12 mouse cellular contexts compared by ENCODE assay signal in the genomic region with DNA sequence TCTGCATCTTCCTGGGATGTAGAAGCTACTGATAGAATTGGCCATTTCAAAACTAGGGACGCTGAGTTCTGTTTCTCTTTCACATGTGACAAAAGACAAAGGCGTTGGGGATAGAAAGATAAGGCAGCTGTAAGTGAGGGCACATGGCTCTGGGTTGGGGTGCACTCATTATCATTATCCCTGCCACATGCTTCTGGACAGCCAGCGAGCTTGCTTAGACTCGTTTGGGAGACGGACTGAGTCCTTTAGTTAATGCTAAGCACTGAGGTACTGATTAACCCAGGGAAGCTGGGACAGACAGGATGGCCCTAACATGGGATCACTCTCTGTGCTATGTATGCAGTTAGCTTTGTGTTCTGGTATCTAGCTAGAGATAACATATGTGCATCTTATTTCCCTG.
DNase-seq lines count a peak whose midpoint lies in the region; ATAC-seq lines count a peak whose summit lies in the region.
"Had no signal": no experiment of that assay in that cellular context is flagged by ENCODE, and none has a peak within 500 bp of the region (broad histone marks: within the 10 kb centered on the region; RNA-seq: fewer than 3 reads in every experiment).

No protein-coding gene starts in this region.

- H3K9me3 ChIP-seq in liver, embryonic 11.5 days (ENCODE audit: control insufficient read depth, low read length): no peaks in the 10 kb centered on the region
- H3K9me3 ChIP-seq in neural tube, embryonic 15.5 days (replicated peaks): no peaks in the 10 kb centered on the region
- H3K9me3 ChIP-seq: G1E; hindbrain, embryonic 12.5 days had no signal

- H3K4me2 ChIP-seq in liver, embryonic 11.5 days: peak overlapping the region; percentile 0; the same call in 1 of the 2 replicates
- no peak overlapping the region for H3K4me2 ChIP-seq in neural tube, embryonic 15.5 days
- H3K4me2 ChIP-seq: hindbrain, embryonic 12.5 days had no signal

- WGBS in liver, embryonic 11.5 days: 26% methylated on average over 5 of the region's 5 CpGs
- 62% methylated on average over 5 of the region's 5 CpGs for WGBS in neural tube, embryonic 15.5 days

- ATAC-seq in liver, embryonic 11.5 days (replicated peaks; ENCODE audit: low FRiP score): peak; percentile 82
- ATAC-seq in neural tube, embryonic 15.5 days (ENCODE audit: low FRiP score): no peak

- no peaks in the 10 kb centered on the region for H3K36me3 ChIP-seq in liver, embryonic 11.5 days (ENCODE audit: control insufficient read depth, insufficient read depth, low read length)
- H3K36me3 ChIP-seq in neural tube, embryonic 15.5 days: no peaks in the 10 kb centered on the region
- H3K36me3 ChIP-seq: hindbrain, embryonic 12.5 days had no signal

- peak; percentile 60 for DNase-seq in kidney, adult 18-20 months
- DNase-seq in kidney, postnatal 4 days: no peak
- DNase-seq in kidney, adult 8-10 months: peak; percentile 65 to 80
- DNase-seq in liver, embryonic 11.5 days (ENCODE audit: low spot score): no peak
- DNase-seq in yolk sac, embryonic 10.5 days (ENCODE audit: low spot score): peak; percentile 69
- DNase-seq in Muller cell, postnatal 12 days (ENCODE audit: inconsistent ontology term): no peak
- DNase-seq: heart, adult 11 months; lung, adult 18-20 months; spleen, adult 18-20 months had no signal

- H3K27me3 ChIP-seq in liver, embryonic 11.5 days (replicated peaks; ENCODE audit: control insufficient read depth, insufficient read depth, low read length): no peaks in the 10 kb centered on the region
- H3K27me3 ChIP-seq in neural tube, embryonic 15.5 days (replicated peaks): no peaks in the 10 kb centered on the region
- H3K27me3 ChIP-seq: hindbrain, embryonic 12.5 days had no signal

- H3K4me1 ChIP-seq in liver, embryonic 11.5 days (replicated peaks; ENCODE audit: control insufficient read depth, insufficient read depth, low read length): peaks cover 10% of the 10 kb centered on the region
- H3K4me1 ChIP-seq in neural tube, embryonic 15.5 days: no peaks in the 10 kb centered on the region

- no peak overlapping the region for H3K4me3 ChIP-seq in liver, embryonic 11.5 days (ENCODE audit: low read depth, low read length)
- H3K4me3 ChIP-seq in neural tube, embryonic 15.5 days (replicated peaks): no peak overlapping the region
- H3K4me3 ChIP-seq: hindbrain, embryonic 12.5 days had no signal

- H3K27ac ChIP-seq in liver, embryonic 11.5 days (ENCODE audit: low read depth, low read length): no peak overlapping the region; the same call in 1 of the 2 replicates
- no peak overlapping the region for H3K27ac ChIP-seq in neural tube, embryonic 15.5 days (replicated peaks)
- H3K27ac ChIP-seq: hindbrain, embryonic 12.5 days had no signal

- H3K9ac ChIP-seq in liver, embryonic 11.5 days (ENCODE audit: low read depth, low read length): no peak overlapping the region
- no peak overlapping the region for H3K9ac ChIP-seq in neural tube, embryonic 15.5 days (replicated peaks)
- H3K9ac ChIP-seq: hindbrain, embryonic 12.5 days had no signal

Comparison
In these comparisons a context has a peak if more than half of its experiments do, and no peak if none do; other contexts are left out.
1. DNase-seq: peak in kidney, adult 18-20 months (single experiment), kidney, adult 8-10 months (2 of 2) and yolk sac, embryonic 10.5 days (single experiment); none in kidney, postnatal 4 days (0 of 2), liver, embryonic 11.5 days (single experiment) and Muller cell, postnatal 12 days (single experiment).